Mouse (Mus musculus): ENCODE data around the gene Efhb. TPM values are rescaled to one million over a fixed set of nuclear protein-coding genes. Genes with fewer than 3 reads are reported as not detected.

The Efhb gene
- polyA plus RNA-seq, 1 experiment from 2014 or later = 0.58 TPM

GRCm38 (mm10) chr17:53463496-53463840 lies 347 bp upstream of the Efhb start:
- Histone ChIP-seq H3K4me3 (replicated peaks) (peak overlapping the region; percentile 36), H3K36me3 (no peaks in the 10 kb centered on the region), H3K27me3 (replicated peaks) (no peaks in the 10 kb centered on the region), H3K4me1 (replicated peaks) (0 out of 2 replicates have a peak, but pooled peaks cover 5% of the 10 kb centered on the region), H3K27ac (no peak overlapping the region), H3K9ac (peak overlapping the region; percentile 30; the same call in 1 of the 2 replicates), H3K9me3 (no peaks in the 10 kb centered on the region), H3K4me2 (replicated peaks) (peak overlapping the region; percentile 69)
- no peak; the same call in 1 of the 2 replicates for ATAC-seq
- 11% methylated on average over 8 of the region's 9 CpGs for whole genome bisulfite sequencing

DNA sequence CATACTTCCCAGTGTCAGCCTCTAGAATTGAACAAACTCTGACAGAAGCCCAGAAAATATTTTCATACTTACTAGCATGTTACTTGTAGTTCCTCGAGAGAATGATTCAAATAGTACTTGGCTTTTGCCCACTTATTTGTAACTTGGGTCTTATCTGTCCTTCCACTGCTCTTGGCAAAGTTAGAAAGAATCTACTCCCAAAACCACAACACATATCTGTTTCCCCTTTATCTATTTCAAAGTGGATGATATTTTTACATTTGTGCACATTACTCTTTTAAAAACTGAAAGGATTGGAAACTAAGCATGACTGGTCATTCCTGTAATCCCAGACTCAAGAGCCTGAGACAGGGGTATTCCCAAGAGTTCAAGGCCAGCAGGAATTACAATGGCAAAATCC lies 6.4 kb downstream of the Efhb start:
- no peak for ATAC-seq
- no peak overlapping the region for H3K4me2 ChIP-seq (replicated peaks)
- no peaks in the 10 kb centered on the region for H3K27me3 ChIP-seq (replicated peaks)
- no peak overlapping the region for H3K27ac ChIP-seq
- no peaks in the 10 kb centered on the region for H3K9me3 ChIP-seq
- H3K4me3 ChIP-seq (replicated peaks) = no peak overlapping the region
- no peaks in the 10 kb centered on the region for H3K4me1 ChIP-seq (replicated peaks)
- H3K36me3 ChIP-seq = no peaks in the 10 kb centered on the region
- no peak overlapping the region for H3K9ac ChIP-seq
- WGBS = 80% methylated on average over 1 of the region's 1 CpGs

GRCm38 (mm10) chr17:53456152-53456551 lies 7.0 kb downstream of the Efhb start:
- no peak overlapping the region for H3K4me3 ChIP-seq (replicated peaks)
- no peak overlapping the region for H3K4me2 ChIP-seq (replicated peaks)
- 83% methylated on average over 2 of the region's 2 CpGs for WGBS
- no peaks in the 10 kb centered on the region for H3K36me3 ChIP-seq
- H3K9me3 ChIP-seq = no peaks in the 10 kb centered on the region
- no peak overlapping the region for H3K9ac ChIP-seq
- no peak overlapping the region for H3K27ac ChIP-seq
- no peak for ATAC-seq
- H3K27me3 ChIP-seq (replicated peaks) = no peaks in the 10 kb centered on the region
- no peaks in the 10 kb centered on the region for H3K4me1 ChIP-seq (replicated peaks)

DNA sequence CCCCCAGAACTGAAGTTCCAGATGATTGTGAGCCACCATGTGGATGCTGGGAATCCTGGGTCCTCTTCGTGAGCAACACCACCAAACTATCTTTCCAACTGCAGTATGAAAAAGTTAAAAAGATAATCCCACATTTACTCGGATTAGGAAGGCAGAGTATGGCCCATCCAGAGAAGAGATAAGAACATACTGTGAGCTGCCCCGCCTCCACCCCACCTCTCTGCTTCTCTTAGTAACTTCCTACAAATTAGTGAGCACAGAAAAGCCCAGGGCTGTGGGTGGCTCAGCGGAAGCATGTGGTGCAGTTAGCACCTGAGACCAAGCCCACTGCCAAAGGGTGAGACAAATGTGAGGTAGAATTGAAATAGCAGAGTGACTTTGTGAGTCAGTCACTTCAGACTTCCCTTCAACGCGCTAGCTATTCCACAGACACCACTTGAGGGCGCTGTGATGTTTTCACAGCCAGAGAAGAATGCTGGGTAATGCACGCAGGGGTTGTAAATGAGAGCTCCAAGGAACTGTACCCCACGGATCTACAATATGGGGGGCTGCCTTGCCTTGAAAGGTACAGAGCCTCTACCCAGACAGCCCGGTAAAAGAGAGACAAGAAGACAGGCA lies 60.3 kb downstream of the Efhb start:
- Histone ChIP-seq H3K4me1 (replicated peaks) (no peaks in the 10 kb centered on the region), H3K4me2 (replicated peaks) (no peak overlapping the region), H3K27me3 (replicated peaks) (no peaks in the 10 kb centered on the region), H3K36me3 (no peaks in the 10 kb centered on the region), H3K4me3 (replicated peaks) (no peak overlapping the region), H3K27ac (no peak overlapping the region), H3K9ac (no peak overlapping the region), H3K9me3 (no peaks in the 10 kb centered on the region)
- no peak for ATAC-seq
- WGBS = 42% methylated on average over 10 of the region's 10 CpGs

DNA sequence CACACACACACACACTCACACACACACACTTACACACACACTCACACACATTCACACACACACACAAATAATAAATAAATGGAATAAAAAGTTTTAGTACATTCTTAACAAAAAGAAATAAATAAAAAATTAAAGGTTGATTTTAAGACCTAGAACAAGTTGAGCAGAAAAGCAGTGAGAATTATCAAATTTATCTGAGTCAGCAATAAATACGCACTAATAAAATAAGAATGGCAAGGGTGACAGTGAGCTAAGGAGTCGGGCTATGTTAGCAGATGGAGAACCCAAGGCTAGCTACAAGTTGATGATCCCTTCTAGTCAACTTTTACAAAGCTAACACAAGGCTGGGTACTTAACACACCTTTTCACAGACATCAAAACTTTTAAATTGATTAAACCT lies 69.9 kb downstream of the Efhb start:
- WGBS = 74% methylated on average over 2 of the region's 2 CpGs
- no peaks in the 10 kb centered on the region for H3K36me3 ChIP-seq
- H3K4me2 ChIP-seq (replicated peaks) = no peak overlapping the region
- H3K9ac ChIP-seq = no peak overlapping the region
- H3K4me3 ChIP-seq (replicated peaks) = no peak overlapping the region
- H3K27me3 ChIP-seq (replicated peaks) = no peaks in the 10 kb centered on the region
- no peak for ATAC-seq
- H3K27ac ChIP-seq = no peak overlapping the region
- H3K4me1 ChIP-seq (replicated peaks) = no peaks in the 10 kb centered on the region
- H3K9me3 ChIP-seq = no peaks in the 10 kb centered on the region

DNA sequence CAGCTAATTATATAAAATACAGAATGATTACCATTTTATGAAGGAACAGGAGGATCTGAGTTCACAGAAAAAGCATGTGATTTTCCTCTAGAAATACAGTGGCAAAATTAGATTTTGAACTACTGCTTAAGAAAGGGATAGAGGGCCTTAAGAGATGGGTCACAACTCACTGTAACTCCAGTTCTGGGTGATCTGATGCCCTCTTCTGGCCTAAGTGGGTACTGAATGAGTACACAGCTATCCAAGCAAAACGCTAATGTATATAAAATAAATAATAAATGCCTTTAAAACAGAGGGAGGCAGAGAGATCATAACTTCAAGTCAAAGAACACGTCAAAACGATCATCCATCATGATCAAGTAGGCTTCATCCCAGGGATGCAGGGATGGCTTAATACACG lies 73.6 kb downstream of the Efhb start:
- Histone ChIP-seq H3K9ac (no peak overlapping the region), H3K4me3 (replicated peaks) (no peak overlapping the region), H3K27ac (no peak overlapping the region), H3K4me1 (replicated peaks) (no peaks in the 10 kb centered on the region), H3K9me3 (no peaks in the 10 kb centered on the region), H3K27me3 (replicated peaks) (no peaks in the 10 kb centered on the region), H3K4me2 (replicated peaks) (no peak overlapping the region), H3K36me3 (no peaks in the 10 kb centered on the region)
- no peak for ATAC-seq
- WGBS = 48% methylated on average over 4 of the region's 4 CpGs

DNA sequence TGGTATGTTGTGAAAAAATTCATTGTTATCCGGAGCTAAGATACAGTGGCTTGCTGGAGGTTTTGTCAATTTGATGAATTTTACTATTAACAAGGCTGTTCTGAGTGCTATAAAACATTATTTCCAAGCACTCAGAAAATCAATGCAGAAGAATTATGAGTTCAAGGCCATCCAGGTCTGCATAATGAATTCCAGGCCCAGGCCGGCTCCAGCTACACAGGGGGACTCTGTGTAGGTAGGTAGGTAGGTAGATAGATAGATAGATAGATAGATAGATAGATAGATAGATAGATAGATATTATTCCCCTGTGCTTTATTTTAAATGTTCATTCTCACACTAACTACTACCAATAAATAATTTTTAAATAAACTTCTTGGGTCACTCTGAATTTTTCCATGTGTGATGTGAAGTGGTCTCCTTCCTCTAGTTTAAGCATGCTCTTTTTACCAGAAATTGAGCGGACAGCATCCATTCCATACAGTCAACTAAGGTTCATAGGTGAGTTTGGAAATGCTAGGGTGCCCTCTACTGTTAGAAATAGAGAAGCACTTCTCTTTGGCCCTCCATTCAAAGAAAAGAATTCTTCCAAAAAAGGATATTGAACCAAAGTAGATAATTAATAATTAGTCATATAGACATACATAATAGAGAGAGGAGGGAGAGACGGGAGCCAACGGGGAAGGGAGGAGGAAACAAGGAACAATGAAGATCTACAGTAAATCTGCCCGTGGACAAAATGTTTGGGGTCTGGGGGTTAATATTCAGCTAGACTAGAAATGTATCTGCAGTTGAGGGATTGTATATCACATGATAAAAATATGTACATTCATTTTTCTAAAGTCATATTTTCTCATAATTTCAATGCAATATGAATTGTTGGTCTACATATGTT lies 75.3 kb downstream of the Efhb start:
- no peaks in the 10 kb centered on the region for H3K36me3 ChIP-seq
- H3K4me2 ChIP-seq (replicated peaks) = no peak overlapping the region
- no peak overlapping the region for H3K9ac ChIP-seq
- ATAC-seq = no peak
- no peaks in the 10 kb centered on the region for H3K9me3 ChIP-seq
- H3K4me3 ChIP-seq (replicated peaks) = no peak overlapping the region
- no peak overlapping the region for H3K27ac ChIP-seq
- H3K27me3 ChIP-seq (replicated peaks) = no peaks in the 10 kb centered on the region
- WGBS = 44% methylated on average over 6 of the region's 6 CpGs
- no peaks in the 10 kb centered on the region for H3K4me1 ChIP-seq (replicated peaks)

DNA sequence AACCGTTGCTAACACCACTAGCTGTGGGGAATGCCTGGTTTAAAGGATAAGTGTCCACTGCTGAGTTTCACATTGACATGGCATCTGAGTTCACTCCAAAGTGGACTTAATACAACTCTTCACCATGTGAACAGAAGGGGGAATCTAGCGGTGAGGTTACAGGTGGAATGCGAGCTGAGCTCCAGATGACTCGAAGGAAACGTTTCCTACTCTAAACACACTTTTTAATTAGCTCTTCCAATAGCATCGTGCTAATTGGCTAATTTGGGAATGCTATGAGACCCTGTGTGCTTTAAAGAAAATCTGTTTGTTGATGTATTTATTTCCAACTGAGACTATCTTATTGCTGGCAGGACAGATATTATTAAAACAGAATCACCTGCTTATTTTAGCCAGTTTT lies 76.3 kb downstream of the Efhb start:
- ATAC-seq = no peak
- Histone ChIP-seq H3K27me3 (replicated peaks) (no peaks in the 10 kb centered on the region), H3K9ac (no peak overlapping the region)

GRCm38 (mm10) chr17:53364111-53364510 lies 99.0 kb downstream of the Efhb start:
- no peak overlapping the region for H3K9ac ChIP-seq
- no peaks in the 10 kb centered on the region for H3K36me3 ChIP-seq
- ATAC-seq = no peak
- no peak overlapping the region for H3K4me2 ChIP-seq (replicated peaks)
- H3K9me3 ChIP-seq = no peaks in the 10 kb centered on the region
- H3K27ac ChIP-seq = no peak overlapping the region
- H3K4me3 ChIP-seq (replicated peaks) = no peak overlapping the region
- no peaks in the 10 kb centered on the region for H3K27me3 ChIP-seq (replicated peaks)
- no peaks in the 10 kb centered on the region for H3K4me1 ChIP-seq (replicated peaks)
- WGBS = 91% methylated on average over 6 of the region's 6 CpGs

More for the DNA sequence above, 76.3 kb downstream of the Efhb start:
- Histone ChIP-seq H3K36me3 (no peaks in the 10 kb centered on the region), H3K9me3 (no peaks in the 10 kb centered on the region), H3K27ac (no peak overlapping the region), H3K4me3 (replicated peaks) (no peak overlapping the region), H3K4me1 (replicated peaks) (no peaks in the 10 kb centered on the region), H3K4me2 (replicated peaks) (no peak overlapping the region)
- 71% methylated on average over 6 of the region's 6 CpGs for WGBS

Other genes with a start within 250 kb of the Efhb start
- 74.4 and 81.7 TPM in 2 replicates for gene Rab5a, start 15.9 kb upstream of the Efhb start, polyA plus RNA-seq (2015; fragmentation: Nextera tagmentation; extraction: Ambion mirVana)
- 0.11 and 0.29 TPM in 2 replicates for gene Pp2d1, start 76.1 kb upstream of the Efhb start, polyA plus RNA-seq (2015; fragmentation: Nextera tagmentation; extraction: Ambion mirVana)
- gene Kat2b, start 103.5 kb upstream of the Efhb start, polyA plus RNA-seq (2015; fragmentation: Nextera tagmentation; extraction: Ambion mirVana) = 3.7 and 4.3 TPM in 2 replicates
- gene Sgo1, start 226.0 kb upstream of the Efhb start, polyA plus RNA-seq (2015; fragmentation: Nextera tagmentation; extraction: Ambion mirVana) = 27.8 and 36.0 TPM in 2 replicates